Mouse (Mus musculus) liver, adult 2 months (tissue): ENCODE measurements around the gene Cldn4.
"Not testable (repeated sequence)": the region's sequence is repeated elsewhere in the genome, so short reads cannot be mapped to it uniquely, and the experiment has no call there.

Experiments used
- CTCF ChIP-seq: fragments of 200-500 bp; IDR thresholded peaks from 2 replicates; pipeline ENCODE4 v1.5.1; 2011; ENCODE audit warnings: low read depth, low read length, control low read depth
- POLR2A ChIP-seq: fragments of 200-500 bp; IDR thresholded peaks from 2 replicates; pipeline ENCODE4 v1.6.1; 2011; ENCODE audit warnings: low read length, control low read depth; ENCODE audit not compliant: insufficient read depth; ENCODE audit errors: extremely low read depth

- not testable (repeated sequence) for TF ChIP-seq CTCF, POLR2A
Measured at GRCm38 (mm10) chr5:134933686-134934085, 13.0 kb downstream of the Cldn4 start.
